Mouse (Mus musculus) spleen, adult 2 months (tissue): ENCODE measurements around the gene Olfr1382.
"Not testable (repeated sequence)": the region's sequence is repeated elsewhere in the genome, so short reads cannot be mapped to it uniquely, and the experiment has no call there.

ENCODE experiments used
- CTCF ChIP-seq: fragments of 200-500 bp; IDR thresholded peaks from 2 replicates; pipeline ENCODE4 v1.5.1; 2011; ENCODE audit warnings: mild to moderate bottlenecking, inconsistent platforms; ENCODE audit not compliant: insufficient read depth, insufficient read length, insufficient replicate concordance; ENCODE audit errors: extremely low read depth
- POLR2A ChIP-seq: fragments of 200-500 bp; IDR thresholded peaks from 2 replicates; pipeline ENCODE4 v1.6.1; 2011; ENCODE audit warnings: low read depth, low read length, inconsistent platforms

DNA sequence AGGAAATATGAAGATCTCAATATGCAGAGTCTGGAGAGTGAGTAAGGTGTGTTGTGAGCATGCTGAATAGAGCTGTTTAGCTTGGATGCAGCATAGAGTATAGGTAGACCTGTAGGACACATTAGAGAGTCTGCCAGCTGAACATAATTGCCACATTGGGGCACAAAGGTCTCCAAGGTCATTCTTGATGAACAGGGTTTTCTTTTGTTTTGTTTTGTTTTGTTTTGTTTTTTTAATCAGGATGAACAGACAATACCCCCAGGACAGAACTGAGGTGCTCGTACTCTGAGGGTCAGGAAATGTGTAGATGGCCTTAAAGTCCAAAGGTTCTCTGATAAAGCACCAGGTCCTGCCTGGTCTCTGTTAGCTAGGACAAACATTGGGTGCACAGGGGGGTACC, 39.3 kb upstream of the Olfr1382 start, which contains the start of gene Olfr1385:
- TF ChIP-seq CTCF, POLR2A: not testable (repeated sequence)
